27 mouse cellular contexts compared by ENCODE assay signal in the genomic region with DNA sequence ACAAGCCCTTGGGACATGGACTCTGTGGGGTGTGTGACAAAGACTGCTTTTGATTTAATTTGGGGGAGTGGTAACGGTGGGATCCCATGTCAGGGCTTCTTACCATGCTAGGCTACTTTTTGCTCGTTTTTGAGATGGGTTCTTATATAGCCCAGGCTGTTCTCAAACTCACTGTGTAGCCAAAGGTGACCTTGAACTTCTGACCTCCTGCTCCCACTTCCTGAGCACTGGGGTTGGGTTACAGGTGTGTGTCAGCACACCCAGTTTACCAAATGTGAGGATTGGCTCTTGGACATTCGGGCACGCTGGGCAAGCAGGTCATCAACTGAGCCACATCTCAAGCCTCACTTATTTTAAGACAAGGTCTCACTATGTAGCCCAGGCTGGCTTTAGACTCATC. TPM values are rescaled to one million over a fixed set of nuclear protein-coding genes. Genes with fewer than 3 reads are reported as not detected.
"Had no signal": no experiment of that assay in that cellular context is flagged by ENCODE, and none has a peak within 500 bp of the region (broad histone marks: within the 10 kb centered on the region; RNA-seq: fewer than 3 reads in every experiment).

No protein-coding gene starts in this region.

- H3K9me3 ChIP-seq: heart, embryonic 13.5 days; heart, embryonic 15.5 days; hindbrain, embryonic 12.5 days; intestine, embryonic 15.5 days; limb, embryonic 13.5 days; limb, embryonic 15.5 days; liver, embryonic 12.5 days had no signal

- H3K27ac ChIP-seq: heart, adult 2 months; heart, embryonic 13.5 days; hindbrain, embryonic 12.5 days; hindbrain, embryonic 14.5 days; intestine, embryonic 15.5 days; liver, embryonic 12.5 days; liver, embryonic 14.5 days had no signal

- ATAC-seq: hindbrain, embryonic 16.5 days; inflammation-experienced regulatory T-cells, adult 6 months; intestine, embryonic 15.5 days; intestine, postnatal 0 days; liver, embryonic 12.5 days had no signal

- H3K36me3 ChIP-seq: heart, embryonic 13.5 days; heart, embryonic 15.5 days; hindbrain, embryonic 12.5 days; intestine, embryonic 15.5 days; limb, embryonic 13.5 days; limb, embryonic 15.5 days; liver, embryonic 12.5 days had no signal

- DNase-seq: gastrocnemius, postnatal 10 days; gastrocnemius, postnatal 36 days; heart, adult 11 months; heart, adult 2 months; heart, postnatal 14 days; heart, postnatal 36 days; kidney, adult 18-20 months; kidney, adult 8-10 months; kidney, postnatal 10 days; kidney, postnatal 36 days; layer of hippocampus, adult 9-11 months; layer of hippocampus, postnatal 36 days; left cerebral cortex, postnatal 4 days had no signal

- H3K4me2 ChIP-seq: heart, embryonic 11.5 days; heart, embryonic 13.5 days; heart, embryonic 15.5 days; hindbrain, embryonic 12.5 days; hindbrain, embryonic 14.5 days; intestine, embryonic 15.5 days; limb, embryonic 13.5 days; limb, embryonic 15.5 days; liver, embryonic 12.5 days had no signal

- H3K4me3 ChIP-seq: heart, adult 2 months; heart, embryonic 13.5 days; heart, embryonic 15.5 days; hindbrain, embryonic 12.5 days; intestine, embryonic 15.5 days; limb, embryonic 13.5 days; limb, embryonic 15.5 days; liver, embryonic 12.5 days had no signal

- H3K27me3 ChIP-seq: heart, embryonic 13.5 days; heart, embryonic 15.5 days; intestine, embryonic 15.5 days; limb, embryonic 13.5 days; limb, embryonic 15.5 days had no signal

- H3K9ac ChIP-seq: heart, embryonic 13.5 days; heart, embryonic 15.5 days; hindbrain, embryonic 12.5 days; hindbrain, embryonic 14.5 days; intestine, embryonic 15.5 days; limb, embryonic 13.5 days; limb, embryonic 15.5 days; liver, embryonic 12.5 days; liver, embryonic 14.5 days had no signal

- H3K4me1 ChIP-seq: intestine, embryonic 15.5 days; liver, embryonic 12.5 days had no signal

RNA-seq across cellular contexts. Expression of a gene that starts 19.3 kb away (rescaled TPM):
- total RNA-seq: liver, adult 2 months had no signal
